ENCODE assay signal across 14 mouse cellular contexts in genomic region chr10:94305526-94305925, GRCm38 (mm10). TPM values are rescaled to one million over a fixed set of nuclear protein-coding genes. Genes with fewer than 3 reads are reported as not detected.
A peak's percentile ranks its signal among the peaks of the same experiment; 100 is the strongest.
DNase-seq lines count a peak whose midpoint lies in the region; ATAC-seq and TF ChIP-seq lines count a peak whose summit lies in the region.
"Had no signal": no experiment of that assay in that cellular context is flagged by ENCODE, and none has a peak within 500 bp of the region (broad histone marks: within the 10 kb centered on the region; RNA-seq: fewer than 3 reads in every experiment).

No protein-coding gene starts in this region.

- H3K4me3 ChIP-seq in hindbrain, embryonic 11.5 days (ENCODE audit: low read depth, low read length), result no peak overlapping the region
- no peak overlapping the region for H3K4me3 ChIP-seq in hindbrain, embryonic 16.5 days (ENCODE audit: low read length)
- H3K4me3 ChIP-seq in embryonic facial prominence, embryonic 10.5 days, result no peak overlapping the region
- H3K4me3 ChIP-seq in midbrain, postnatal 0 days (ENCODE audit: low read depth, low read length), result no peak overlapping the region
- H3K4me3 ChIP-seq: limb, embryonic 15.5 days had no signal

- no peak overlapping the region for H3K9ac ChIP-seq in hindbrain, embryonic 11.5 days (ENCODE audit: low read depth, low read length)
- no peak overlapping the region for H3K9ac ChIP-seq in hindbrain, embryonic 16.5 days (ENCODE audit: low read depth, low read length)
- H3K9ac ChIP-seq in midbrain, postnatal 0 days (replicated peaks; ENCODE audit: low read length, poor library complexity, severe bottlenecking), result no peak overlapping the region
- H3K9ac ChIP-seq: limb, embryonic 15.5 days had no signal

- no peak overlapping the region for H3K4me2 ChIP-seq in hindbrain, embryonic 11.5 days (replicated peaks; ENCODE audit: low read depth, low read length)
- no peak overlapping the region for H3K4me2 ChIP-seq in hindbrain, embryonic 16.5 days (ENCODE audit: low read length)
- no peak overlapping the region for H3K4me2 ChIP-seq in midbrain, postnatal 0 days (ENCODE audit: low read depth, low read length, poor library complexity, severe bottlenecking)
- H3K4me2 ChIP-seq: limb, embryonic 15.5 days had no signal

- DNase-seq in hindbrain, embryonic 11.5 days (ENCODE audit: low spot score), result peak; percentile 53
- peak; percentile 28 for DNase-seq in urinary bladder, postnatal 14 days (ENCODE audit: low spot score)
- no peak for DNase-seq in urinary bladder, adult 18-20 months (ENCODE audit: low spot score in 2 of 2)
- DNase-seq in embryonic facial prominence, embryonic 10.5 days (ENCODE audit: low spot score), result peak; percentile 59
- peak; percentile 35 for DNase-seq in retina, postnatal 1 day
- no peak for DNase-seq in cerebellum, postnatal 14 days
- no peak for DNase-seq in midbrain, postnatal 0 days (ENCODE audit: low spot score)
- DNase-seq: thymus, postnatal 36 days had no signal

- TF ChIP-seq CTCF in midbrain, postnatal 0 days (IDR thresholded peaks at IDR 0.05), result no peak

- no peaks in the 10 kb centered on the region for H3K27me3 ChIP-seq in hindbrain, embryonic 11.5 days (ENCODE audit: control insufficient read depth, insufficient read depth, low read length)
- no peaks in the 10 kb centered on the region for H3K27me3 ChIP-seq in hindbrain, embryonic 16.5 days (replicated peaks; ENCODE audit: control insufficient read depth, insufficient read depth, low read length)
- H3K27me3 ChIP-seq in embryonic facial prominence, embryonic 10.5 days (replicated peaks; ENCODE audit: low read depth, poor library complexity, severe bottlenecking), result peaks cover 5% of the 10 kb centered on the region
- H3K27me3 ChIP-seq in midbrain, postnatal 0 days (ENCODE audit: insufficient read depth, low read length), result 0 out of 2 replicates have a peak, but pooled peaks cover 2% of the 10 kb centered on the region
- H3K27me3 ChIP-seq: Patski had no signal

- no peak overlapping the region for H3K27ac ChIP-seq in hindbrain, embryonic 11.5 days (ENCODE audit: low read depth, low read length)
- no peak overlapping the region for H3K27ac ChIP-seq in hindbrain, embryonic 16.5 days (ENCODE audit: low read depth, low read length)
- no peak overlapping the region for H3K27ac ChIP-seq in embryonic facial prominence, embryonic 10.5 days (replicated peaks)
- no peak overlapping the region for H3K27ac ChIP-seq in midbrain, postnatal 0 days (ENCODE audit: low read depth, low read length)
- H3K27ac ChIP-seq: limb, embryonic 15.5 days had no signal

- H3K36me3 ChIP-seq in hindbrain, embryonic 11.5 days (ENCODE audit: control insufficient read depth, insufficient read depth, low read length), result no peaks in the 10 kb centered on the region
- no peaks in the 10 kb centered on the region for H3K36me3 ChIP-seq in hindbrain, embryonic 16.5 days (ENCODE audit: control insufficient read depth, insufficient read depth, low read length)
- no peaks in the 10 kb centered on the region for H3K36me3 ChIP-seq in embryonic facial prominence, embryonic 10.5 days (replicated peaks)
- no peaks in the 10 kb centered on the region for H3K36me3 ChIP-seq in midbrain, postnatal 0 days (ENCODE audit: insufficient read depth, low read length)
- H3K36me3 ChIP-seq: limb, embryonic 15.5 days had no signal

- WGBS in hindbrain, embryonic 11.5 days, result 65% methylated on average over 5 of the region's 5 CpGs
- 73% methylated on average over 5 of the region's 5 CpGs for WGBS in hindbrain, embryonic 16.5 days
- WGBS in embryonic facial prominence, embryonic 10.5 days, result 65% methylated on average over 5 of the region's 5 CpGs
- 72% methylated on average over 5 of the region's 5 CpGs for WGBS in midbrain, postnatal 0 days

- no peaks in the 10 kb centered on the region for H3K4me1 ChIP-seq in hindbrain, embryonic 11.5 days (replicated peaks; ENCODE audit: control insufficient read depth, insufficient read depth, low read length)
- H3K4me1 ChIP-seq in hindbrain, embryonic 16.5 days (ENCODE audit: control insufficient read depth, insufficient read depth, low read depth, low read length), result no peaks in the 10 kb centered on the region
- no peaks in the 10 kb centered on the region for H3K4me1 ChIP-seq in embryonic facial prominence, embryonic 10.5 days
- no peaks in the 10 kb centered on the region for H3K4me1 ChIP-seq in midbrain, postnatal 0 days (ENCODE audit: insufficient read depth, low read length)
- H3K4me1 ChIP-seq: limb, embryonic 15.5 days had no signal

- no peak for ATAC-seq in hindbrain, embryonic 11.5 days (ENCODE audit: low FRiP score)
- ATAC-seq in hindbrain, embryonic 16.5 days, result no peak
- no peak for ATAC-seq in midbrain, postnatal 0 days (ENCODE audit: low FRiP score)
- ATAC-seq: intestine, postnatal 0 days; Patski had no signal

- H3K9me3 ChIP-seq in hindbrain, embryonic 11.5 days (ENCODE audit: control insufficient read depth, low read length), result no peaks in the 10 kb centered on the region
- H3K9me3 ChIP-seq in hindbrain, embryonic 16.5 days (ENCODE audit: control insufficient read depth, low read length), result no peaks in the 10 kb centered on the region
- 0 out of 2 replicates have a peak, but pooled peaks cover 7% of the 10 kb centered on the region for H3K9me3 ChIP-seq in embryonic facial prominence, embryonic 10.5 days
- no peaks in the 10 kb centered on the region for H3K9me3 ChIP-seq in midbrain, postnatal 0 days (ENCODE audit: low read length)
- H3K9me3 ChIP-seq: limb, embryonic 15.5 days had no signal

RNA-seq across cellular contexts. Expression of gene Tmcc3, which starts 6.2 kb away (rescaled TPM):
- 4.5 and 5.7 TPM in 2 replicates for polyA plus RNA-seq in hindbrain, embryonic 11.5 days (2014; fragmentation: Nextera tagmentation; extraction: Ambion mirVana)
- polyA plus RNA-seq in hindbrain, embryonic 16.5 days (2015; fragmentation: Nextera tagmentation; extraction: Ambion mirVana), result 14.9 and 15.6 TPM in 2 replicates
- polyA plus RNA-seq in embryonic facial prominence, embryonic 10.5 days (2016; fragmentation: Nextera tagmentation; extraction: Ambion mirVana), result 2.1 and 3.2 TPM in 2 replicates
- 9.9 and 12.8 TPM in 2 replicates for total RNA-seq in midbrain, postnatal 0 days (2014; rRNA removed)
- 14.7 and 15.2 TPM in 2 replicates for polyA plus RNA-seq in midbrain, postnatal 0 days (2015; fragmentation: Nextera tagmentation; extraction: Ambion mirVana)

RNA-seq across cellular contexts. Expression of gene Gm4792, which starts 7.0 kb away (rescaled TPM):
- polyA plus RNA-seq in hindbrain, embryonic 11.5 days (2014; fragmentation: Nextera tagmentation; extraction: Ambion mirVana), result 0.27 and 0.31 TPM in 2 replicates
- polyA plus RNA-seq in hindbrain, embryonic 16.5 days (2015; fragmentation: Nextera tagmentation; extraction: Ambion mirVana), result 0.42 and 0.49 TPM in 2 replicates
- polyA plus RNA-seq in embryonic facial prominence, embryonic 10.5 days (2016; fragmentation: Nextera tagmentation; extraction: Ambion mirVana), result not detected in 2 replicates
- total RNA-seq in midbrain, postnatal 0 days (2014; rRNA removed), result not detected in 2 replicates
- 0.42 and 0.45 TPM in 2 replicates for polyA plus RNA-seq in midbrain, postnatal 0 days (2015; fragmentation: Nextera tagmentation; extraction: Ambion mirVana)
- polyA plus RNA-seq: gonadal fat pad, adult 2 months; intestine, postnatal 0 days; limb, embryonic 15.5 days; Patski; small intestine, adult 2 months had no signal

Comparison
In these comparisons a context has a peak if more than half of its experiments do, and no peak if none do; other contexts are left out.
1. DNase-seq: peak in hindbrain, embryonic 11.5 days (single experiment), urinary bladder, postnatal 14 days (single experiment), embryonic facial prominence, embryonic 10.5 days (single experiment) and retina, postnatal 1 day (single experiment); none in urinary bladder, adult 18-20 months (0 of 2), cerebellum, postnatal 14 days (0 of 2) and midbrain, postnatal 0 days (single experiment).